Mouse (Mus musculus) cerebellum, postnatal 36 days (tissue): ENCODE measurements around the gene Dpp10.

ENCODE experiments used
- DNase-seq, 2 experiments: peaks; one replicate each; pipeline ENCODE4 v3.0.0; 2021 to 2022; ENCODE audit warnings: mixed read lengths in 2 of 2

The Dpp10 gene

GRCm38 (mm10) chr1:124044925-124045640 lies at the start of gene Dpp10:
Dpp10 (minus strand) TSS chr1:124045559.
- DNase-seq, result peak; percentile 59 to 66

GRCm38 (mm10) chr1:124048544-124048943 lies 3.2 kb upstream of the Dpp10 start:
- DNase-seq, result no peak

- DNase-seq, result peak; percentile 63 to 65
Measured at GRCm38 (mm10) chr1:124045761-124046300, 472 bp upstream of the Dpp10 start.

- DNase-seq, result peak; percentile 45 to 62
Measured at GRCm38 (mm10) chr1:124044161-124044560, 1.2 kb downstream of the Dpp10 start.

GRCm38 (mm10) chr1:124043421-124043820 lies 1.9 kb downstream of the Dpp10 start:
- peak; percentile 18 to 36 for DNase-seq

- peak; percentile 48 to 67 for DNase-seq
Measured at GRCm38 (mm10) chr1:124041559-124041958, 3.8 kb downstream of the Dpp10 start.

GRCm38 (mm10) chr1:124035306-124035990 lies 9.9 kb downstream of the Dpp10 start:
- DNase-seq, result no peak

- peak in 1 of 2 experiments; percentile 17 for DNase-seq
Measured at GRCm38 (mm10) chr1:124032677-124033076, 12.7 kb downstream of the Dpp10 start.

GRCm38 (mm10) chr1:124031968-124032367 lies 13.4 kb downstream of the Dpp10 start:
- no peak for DNase-seq

- DNase-seq, result no peak
Measured at GRCm38 (mm10) chr1:124002797-124003196, 42.6 kb downstream of the Dpp10 start.

- no peak for DNase-seq
Measured at GRCm38 (mm10) chr1:123995780-123996179, 49.6 kb downstream of the Dpp10 start.

- no peak for DNase-seq
Measured at GRCm38 (mm10) chr1:123985324-123986024, 59.9 kb downstream of the Dpp10 start.

GRCm38 (mm10) chr1:123978597-123978996 lies 66.8 kb downstream of the Dpp10 start:
- no peak for DNase-seq

- peak; percentile 48 to 56 for DNase-seq
Measured at GRCm38 (mm10) chr1:123974621-123975020, 70.7 kb downstream of the Dpp10 start.

- DNase-seq, result no peak
Measured at GRCm38 (mm10) chr1:123946149-123946548, 99.2 kb downstream of the Dpp10 start.

GRCm38 (mm10) chr1:123940826-123941225 lies 104.5 kb downstream of the Dpp10 start:
- no peak for DNase-seq

GRCm38 (mm10) chr1:123933812-123934727 lies 111.3 kb downstream of the Dpp10 start:
- no peak for DNase-seq

GRCm38 (mm10) chr1:123928003-123928370 lies 117.4 kb downstream of the Dpp10 start:
- no peak for DNase-seq

GRCm38 (mm10) chr1:123927278-123928002 lies 117.9 kb downstream of the Dpp10 start:
- DNase-seq, result no peak

- DNase-seq, result no peak
Measured at GRCm38 (mm10) chr1:123924905-123925304, 120.5 kb downstream of the Dpp10 start.

GRCm38 (mm10) chr1:123923907-123924306 lies 121.5 kb downstream of the Dpp10 start:
- no peak for DNase-seq

GRCm38 (mm10) chr1:123919606-123920005 lies 125.8 kb downstream of the Dpp10 start:
- DNase-seq, result no peak
